Mouse (Mus musculus) lung, adult 18-20 months (tissue): ENCODE measurements around the gene Tssk6.
A peak's percentile ranks its signal among the peaks of the same experiment; 100 is the strongest.

Experiments used
- DNase-seq, 2 experiments: peaks; one replicate each; pipeline ENCODE4 v3.0.0; 2022; ENCODE audit warnings: mixed read lengths in 2 of 2

The Tssk6 gene

GRCm38 (mm10) chr8:69902163-69903062 is at the start of gene Tssk6, which contains the start of the genes Ndufa13 and Yjefn3:
Tssk6 (plus strand) TSS chr8:69902184.
Ndufa13 (minus strand) TSS chr8:69902558.
Yjefn3 (minus strand) TSS chr8:69902712.
- peak in 1 of 2 experiments; percentile 37 for DNase-seq

DNA sequence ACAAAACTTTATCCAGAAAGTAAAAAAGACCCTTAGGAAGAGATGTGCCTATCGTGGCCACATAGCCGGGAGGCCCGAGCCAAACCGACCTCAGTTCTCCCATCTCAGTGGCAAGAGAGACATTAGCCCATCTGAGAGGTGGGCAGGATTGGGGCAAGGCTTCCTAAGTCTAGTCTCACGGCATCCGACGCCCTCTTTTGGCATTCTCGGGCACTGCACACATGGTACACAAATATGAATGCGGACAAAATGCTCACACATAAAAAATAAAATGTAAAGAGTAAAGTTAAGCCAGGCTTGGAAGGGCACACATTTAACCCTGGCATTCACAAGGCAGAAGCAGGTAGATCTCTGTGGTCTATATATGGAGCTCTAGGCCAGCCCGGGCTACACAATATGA is 48.1 kb upstream of the Tssk6 start:
- no peak for DNase-seq

DNA sequence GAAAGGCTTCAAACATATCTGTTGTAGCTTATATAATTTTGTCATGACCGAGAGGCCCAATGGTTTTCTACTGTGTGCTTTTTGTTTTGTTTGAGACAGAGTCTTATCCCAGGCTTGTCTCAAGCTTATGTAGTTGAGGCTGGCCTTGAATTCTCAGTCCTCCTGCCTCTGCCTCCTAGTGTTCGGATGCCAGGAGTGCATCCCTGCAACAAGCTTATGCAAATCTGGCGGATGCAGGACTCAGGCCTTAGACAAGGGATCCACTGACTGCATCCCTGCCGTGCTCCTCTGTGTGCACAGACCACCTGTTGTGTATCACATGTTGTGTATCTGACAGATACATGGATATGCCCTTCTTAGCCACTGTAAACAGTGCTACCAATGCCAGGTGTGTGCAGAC is 41.2 kb upstream of the Tssk6 start:
- no peak for DNase-seq

DNA sequence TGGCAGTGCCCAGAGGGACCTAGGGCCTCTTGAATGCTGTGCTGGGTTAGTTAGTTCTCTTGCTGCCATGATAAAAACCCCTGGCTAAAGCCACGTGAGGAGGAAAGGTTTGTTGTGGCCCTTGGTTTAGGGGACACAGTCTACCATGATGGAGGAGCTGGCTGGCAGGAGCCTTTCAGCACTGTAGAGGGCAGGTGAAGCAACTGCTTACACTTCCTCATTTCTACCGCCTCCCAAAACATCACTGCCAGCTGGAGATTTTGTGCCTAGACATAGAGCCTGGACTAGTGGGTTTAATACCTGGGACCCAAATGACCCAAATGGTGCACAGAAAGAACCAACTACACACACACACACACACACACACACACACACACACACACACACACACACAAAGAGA is 40.7 kb upstream of the Tssk6 start:
- no peak for DNase-seq

GRCm38 (mm10) chr8:69863387-69864020 is 38.5 kb upstream of the Tssk6 start:
- DNase-seq, result no peak

GRCm38 (mm10) chr8:69864180-69864579 is 37.8 kb upstream of the Tssk6 start:
- DNase-seq, result no peak

DNA sequence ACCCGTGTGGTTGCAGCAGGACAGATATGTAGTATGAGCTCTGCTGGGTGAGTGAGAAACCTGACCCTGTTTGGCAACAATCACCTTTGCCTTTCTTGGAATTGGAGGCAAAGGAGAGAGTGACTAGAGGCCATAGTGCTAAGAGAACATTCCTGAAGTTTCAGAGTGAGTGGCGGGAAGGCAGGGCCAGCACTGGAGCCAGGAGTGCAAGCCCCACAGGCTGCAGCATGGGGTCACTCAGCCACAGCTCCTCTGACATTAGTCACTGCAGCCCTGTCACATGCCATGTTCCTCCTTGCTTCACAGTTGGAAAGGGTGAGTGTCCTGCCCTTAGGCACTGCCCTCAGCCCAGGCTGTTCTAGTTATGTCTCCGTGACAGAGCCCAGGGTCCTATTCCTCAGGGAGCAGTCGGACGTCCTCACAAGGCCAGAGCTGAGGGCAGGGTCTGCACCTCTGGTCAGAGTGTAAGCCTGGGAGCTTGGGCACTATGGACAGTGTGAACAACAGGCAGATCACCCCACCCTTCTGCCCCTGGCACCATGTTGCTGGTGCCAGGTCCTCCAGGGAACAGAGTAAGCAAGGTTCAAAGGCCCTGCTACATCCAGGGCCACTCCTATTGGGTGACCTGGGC is 34.2 kb upstream of the Tssk6 start:
- no peak for DNase-seq

DNA sequence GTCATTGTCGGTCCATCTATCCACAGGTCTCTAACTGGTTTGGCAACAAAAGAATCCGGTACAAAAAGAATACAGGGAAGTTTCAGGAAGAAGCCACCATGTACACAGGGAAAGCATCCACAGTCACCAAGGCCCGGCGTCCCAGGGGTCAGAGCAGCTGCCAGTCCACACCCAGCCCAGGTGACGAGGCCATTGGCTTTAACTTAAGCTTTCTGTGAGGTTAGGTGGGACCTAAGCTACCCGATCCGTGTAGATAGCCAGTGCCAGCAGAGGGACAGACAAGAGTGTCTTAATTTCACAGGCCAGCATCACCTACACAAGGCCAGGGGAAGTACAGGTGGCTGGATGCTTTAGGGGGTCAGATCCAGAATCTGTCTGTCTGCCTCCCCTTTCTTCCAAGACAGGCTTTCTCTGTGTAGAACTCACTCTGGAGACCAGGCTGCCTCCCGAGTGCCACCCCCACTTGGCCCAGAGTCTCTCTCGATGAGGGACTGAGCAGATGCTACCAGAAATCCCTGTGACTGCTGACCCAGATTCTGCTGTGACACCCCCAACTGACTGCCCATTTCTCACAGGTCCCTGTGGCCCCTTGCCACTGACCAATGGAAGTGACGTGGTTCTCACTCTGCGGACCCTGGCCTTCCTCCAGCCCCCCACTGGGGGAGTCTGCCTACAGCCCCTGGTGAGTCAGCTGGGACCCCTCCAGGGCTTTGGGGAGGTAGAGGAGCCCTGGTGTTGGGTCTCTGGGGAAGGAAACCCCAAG is 31.8 kb upstream of the Tssk6 start:
- no peak for DNase-seq

GRCm38 (mm10) chr8:69870907-69871306 is 31.1 kb upstream of the Tssk6 start:
- no peak for DNase-seq

- peak; percentile 44 to 58 for DNase-seq
Measured at GRCm38 (mm10) chr8:69874155-69874554, 27.8 kb upstream of the Tssk6 start.

- DNase-seq, result no peak
Measured at GRCm38 (mm10) chr8:69874654-69875053, 27.3 kb upstream of the Tssk6 start.

- no peak for DNase-seq
Measured at GRCm38 (mm10) chr8:69876097-69876496, 25.9 kb upstream of the Tssk6 start.

- DNase-seq, result no peak
Measured at GRCm38 (mm10) chr8:69876967-69877366, 25.0 kb upstream of the Tssk6 start.

DNA sequence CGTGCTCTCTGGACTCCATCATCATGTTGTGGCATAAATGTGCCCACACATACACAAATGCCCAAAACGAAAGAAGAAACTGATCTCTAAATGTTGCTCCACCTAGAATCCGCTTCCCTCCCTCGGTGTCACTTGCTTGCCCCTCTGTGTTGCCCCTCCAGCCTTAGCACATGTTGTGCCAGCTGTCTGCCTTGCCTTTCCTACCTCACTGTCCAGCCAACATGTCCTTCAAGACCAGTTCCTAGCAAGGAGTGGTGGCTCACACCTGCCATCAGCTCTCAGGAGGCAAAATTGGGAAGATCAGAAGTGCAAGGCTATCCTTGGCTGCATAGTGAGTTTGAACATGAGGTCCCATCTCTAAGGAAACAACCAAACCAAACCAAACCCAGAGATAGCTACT is 24.6 kb upstream of the Tssk6 start:
- DNase-seq, result no peak

DNA sequence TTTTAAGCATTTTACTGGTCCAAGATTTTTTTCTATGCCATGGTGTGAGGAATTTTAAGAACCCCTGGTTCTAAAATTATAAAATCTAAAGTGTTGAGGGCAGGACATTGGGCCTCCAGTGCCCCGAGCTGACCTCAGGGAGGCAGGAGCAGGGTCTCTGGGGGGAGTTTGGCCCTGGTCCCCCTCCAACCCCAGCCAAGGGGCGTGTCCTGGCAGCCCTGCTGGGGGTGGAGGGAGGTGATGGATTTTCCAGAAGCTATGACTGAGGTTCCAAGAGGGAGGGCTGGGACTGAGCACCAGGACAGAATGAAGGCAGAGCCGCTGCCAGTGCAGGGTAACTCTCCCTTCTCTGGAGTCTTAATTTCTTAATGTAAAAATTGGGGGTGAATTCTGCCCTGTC is 24.0 kb upstream of the Tssk6 start:
- no peak for DNase-seq

- DNase-seq, result no peak
Measured at GRCm38 (mm10) chr8:69879678-69880077, 22.3 kb upstream of the Tssk6 start.

DNA sequence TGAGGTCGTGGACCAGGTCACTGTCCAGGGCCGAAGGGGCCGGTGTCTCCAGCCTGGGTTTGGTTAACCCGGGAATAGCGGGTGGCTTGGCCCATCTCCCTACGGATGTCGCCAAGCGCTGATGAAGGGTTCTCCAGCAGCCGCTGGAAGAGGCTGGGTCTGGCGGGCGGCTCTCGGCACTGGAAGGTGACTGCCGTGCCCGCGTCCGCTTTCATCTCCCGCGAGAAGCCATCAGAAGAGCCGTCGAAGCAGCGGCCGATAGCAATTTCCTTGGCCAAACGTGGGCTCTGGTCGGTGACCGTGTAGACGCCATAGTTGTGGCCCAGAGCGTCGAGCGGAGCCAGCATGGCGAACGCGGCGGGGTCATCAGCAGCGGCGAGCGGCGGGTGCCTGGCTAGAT is 21.1 kb upstream of the Tssk6 start:
- no peak for DNase-seq

GRCm38 (mm10) chr8:69881261-69881865 is 20.6 kb upstream of the Tssk6 start:
- DNase-seq, result no peak

DNA sequence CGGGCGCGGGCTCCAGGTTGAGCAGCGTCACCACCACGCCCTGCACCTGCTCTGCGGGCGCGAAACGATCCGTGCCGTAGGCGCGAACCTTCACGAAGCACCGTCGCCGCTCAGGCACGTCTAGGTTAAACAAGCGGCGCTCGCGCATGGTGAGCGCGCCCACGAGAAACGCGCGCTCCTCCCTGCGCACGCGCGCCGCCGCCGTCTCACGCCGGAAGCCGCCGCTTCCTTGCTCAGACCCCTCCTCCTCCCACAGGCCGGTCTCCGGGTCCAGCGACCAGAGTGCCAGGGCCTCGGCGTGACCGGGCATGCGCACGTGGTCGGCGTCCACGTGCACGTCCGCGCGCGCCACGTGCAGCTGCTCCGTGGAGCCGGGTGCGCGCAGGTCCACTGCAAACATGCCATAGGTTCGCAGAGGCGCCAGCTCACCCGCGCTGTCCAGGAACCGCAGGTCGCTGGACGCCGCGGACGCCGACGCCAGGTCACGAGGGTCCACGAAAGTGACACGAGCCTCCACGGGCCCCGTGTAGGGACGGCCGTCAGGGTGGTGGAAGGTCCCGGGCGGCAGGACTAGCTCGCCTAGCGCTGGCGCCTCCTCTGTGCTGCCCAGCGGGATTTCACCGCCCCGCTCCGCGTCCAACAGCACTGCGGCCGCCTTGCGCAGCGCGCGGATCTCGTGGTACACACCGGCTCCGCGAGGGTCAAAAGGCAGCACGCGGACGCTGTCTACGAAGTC is 19.8 kb upstream of the Tssk6 start:
- peak; percentile 43 to 44 for DNase-seq

GRCm38 (mm10) chr8:69882833-69883600 is 19.0 kb upstream of the Tssk6 start:
- no peak for DNase-seq

- no peak for DNase-seq
Measured at GRCm38 (mm10) chr8:69884141-69884540, 17.8 kb upstream of the Tssk6 start.
